Mouse (Mus musculus) cortical plate, adult 2 months (tissue): ENCODE measurements around the gene Slc38a1.

ENCODE experiments used
- CTCF ChIP-seq: fragments of 200-500 bp; IDR thresholded peaks from 2 replicates; pipeline ENCODE4 v1.5.1; 2011; ENCODE audit warnings: mild to moderate bottlenecking, control low read depth, low read length; ENCODE audit not compliant: insufficient read depth; ENCODE audit errors: extremely low read depth
- POLR2A ChIP-seq: fragments of 200-500 bp; IDR thresholded peaks from 2 replicates; pipeline ENCODE4 v1.6.1; 2011; ENCODE audit warnings: mild to moderate bottlenecking, low read length, control low read depth; ENCODE audit not compliant: insufficient read depth; ENCODE audit errors: extremely low read depth

- no peak for TF ChIP-seq POLR2A
- TF ChIP-seq CTCF: no peak
Observed at GRCm38 (mm10) chr15:96655514-96655913, 12.8 kb upstream of the Slc38a1 start.
